Mouse (Mus musculus) frontal cortex, adult 2 months (tissue): ENCODE measurements around the gene Sox3. TPM values are rescaled to one million over a fixed set of nuclear protein-coding genes. Genes with fewer than 3 reads are reported as not detected.

Experiments used
- DNase-seq, 2 experiments: peaks; one replicate each; pipeline ENCODE4 v3.0.0; 2022; ENCODE audit warnings: low spot score in 1 of 2; ENCODE audit errors: extremely low spot score in 1 of 2
- polyA plus RNA-seq: library from polyadenylated mRNA; depleted of rRNA; stranded (reverse); fragments of >200 nt; gene quantifications from 2 replicates; pipeline ENCODE4 v1.2.3, GENCODE M21; 2012; rRNA removed

Sox3 gene
- polyA plus RNA-seq = 1.8 TPM in 2 replicates

DNA sequence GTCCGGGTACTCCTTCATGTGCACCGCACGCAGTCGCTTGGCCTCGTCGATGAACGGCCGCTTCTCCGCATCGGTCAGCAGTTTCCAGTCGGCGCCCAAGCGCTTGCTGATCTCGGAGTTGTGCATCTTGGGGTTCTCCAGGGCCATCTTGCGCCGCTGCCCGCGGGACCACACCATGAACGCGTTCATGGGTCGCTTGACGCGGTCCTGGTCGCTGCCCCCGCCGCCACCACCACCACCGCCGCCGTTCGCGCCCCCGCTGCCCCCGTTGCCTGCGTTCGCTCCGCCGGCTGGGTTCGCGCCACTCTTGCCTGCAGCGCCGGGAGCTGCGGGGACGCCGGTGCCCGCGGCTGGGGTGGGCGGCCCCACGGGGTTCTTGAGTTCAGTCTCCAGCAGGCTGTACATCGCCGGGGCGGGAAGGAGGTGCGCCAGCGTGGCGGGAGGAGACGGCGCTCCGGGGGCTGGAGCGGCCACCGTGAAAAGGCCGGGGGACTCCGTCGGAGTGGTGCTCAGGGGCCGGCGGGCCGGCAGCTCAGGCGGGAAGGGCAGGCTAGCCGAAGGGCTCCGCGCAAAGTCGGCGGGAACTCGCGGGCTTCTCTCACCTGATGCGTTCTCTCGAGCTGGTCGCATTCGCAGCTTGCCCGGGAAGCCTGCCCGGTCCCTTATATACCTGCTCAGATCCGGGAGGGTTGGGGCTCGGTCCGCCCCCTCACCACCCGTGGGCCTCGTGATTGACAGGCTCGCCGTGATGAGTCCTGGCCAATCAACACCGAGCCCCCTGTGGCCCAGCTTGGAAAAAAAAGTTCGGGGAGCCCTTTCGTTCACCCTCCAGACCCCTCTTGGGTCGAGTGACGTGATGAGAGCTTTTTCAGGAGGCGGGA is at the start of gene Sox3:
TSS of gene Sox3 (minus strand) at position 630 of the 881 bp plus-strand sequence.
- no peak for DNase-seq

DNA sequence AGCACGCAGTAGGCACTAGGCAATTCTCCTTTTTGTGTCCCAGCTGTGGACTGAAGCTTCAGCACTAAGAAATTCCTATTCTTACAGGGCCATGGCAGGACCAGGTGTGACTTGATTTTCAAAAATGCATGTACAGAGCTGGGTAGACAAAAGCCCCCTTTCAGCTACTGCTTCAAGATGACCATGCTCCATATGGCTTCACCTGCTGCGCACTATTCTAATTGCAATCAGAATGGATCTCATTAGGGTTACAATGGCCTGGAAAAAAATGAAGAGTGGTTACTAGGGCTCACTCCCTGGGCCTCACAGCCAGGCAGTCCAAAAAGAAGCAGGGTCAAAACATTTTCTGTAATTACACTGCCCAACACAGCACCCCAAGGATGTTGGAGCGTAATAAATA is 47.0 kb upstream of the Sox3 start:
- no peak for DNase-seq

DNA sequence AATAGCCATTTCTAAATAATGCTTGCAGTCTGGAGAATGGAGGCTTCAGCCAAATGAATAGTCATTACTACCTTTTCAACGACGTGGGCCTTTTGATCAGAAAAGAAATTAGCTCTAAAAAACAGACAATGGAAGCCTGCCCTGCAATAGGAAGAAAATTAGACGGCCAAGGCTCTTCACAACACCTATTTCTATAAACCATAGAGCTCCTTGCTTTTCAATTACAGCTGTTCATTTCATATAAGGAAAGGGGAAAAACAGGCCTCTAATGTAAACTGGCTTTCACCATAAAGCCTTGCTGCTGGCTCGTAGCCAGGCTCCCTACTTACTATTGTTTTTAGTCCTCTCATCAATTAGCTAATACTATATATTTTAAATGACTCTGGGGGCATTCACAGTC is 6.3 kb upstream of the Sox3 start:
- DNase-seq = no peak

DNA sequence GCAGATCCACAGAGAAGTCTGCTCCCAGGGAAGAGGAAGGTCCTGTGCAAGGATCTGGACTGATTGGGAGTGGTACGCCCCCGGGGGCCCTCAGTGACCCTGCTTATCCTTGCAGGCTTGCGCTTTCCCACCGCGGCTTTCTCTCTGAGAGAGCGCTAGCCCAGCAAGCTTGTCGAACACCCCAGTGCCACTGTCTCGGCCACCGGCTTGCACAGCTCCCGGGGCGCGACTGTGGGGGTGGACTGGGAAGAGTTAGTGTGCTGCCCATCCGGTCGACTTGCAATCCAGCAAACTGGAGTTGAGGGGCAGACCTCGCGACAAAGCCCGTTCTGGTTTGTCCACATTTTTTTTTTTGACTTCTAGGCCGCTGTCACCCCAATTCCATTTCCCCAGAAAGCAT is 5.4 kb upstream of the Sox3 start:
- no peak for DNase-seq

DNA sequence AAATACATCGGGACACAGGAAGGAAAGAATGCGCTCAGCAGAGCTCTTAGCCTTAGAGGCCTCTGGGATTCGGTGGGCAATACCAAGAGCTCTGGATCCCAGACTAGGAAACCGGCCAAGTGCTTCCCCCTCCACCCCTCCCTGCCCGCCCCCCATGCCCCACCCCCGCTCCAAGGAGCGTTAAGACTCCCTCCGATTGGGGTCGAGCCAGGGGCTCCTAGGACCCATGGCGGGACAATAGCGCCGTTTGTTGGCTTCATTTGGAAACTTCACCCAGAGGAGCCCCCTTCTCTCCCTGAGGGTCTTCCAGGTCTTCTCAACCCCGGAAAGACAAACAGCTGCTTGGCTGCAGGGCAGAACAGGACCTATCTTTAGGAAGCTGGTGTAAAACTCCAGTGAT is 3.1 kb upstream of the Sox3 start:
- no peak for DNase-seq

DNA sequence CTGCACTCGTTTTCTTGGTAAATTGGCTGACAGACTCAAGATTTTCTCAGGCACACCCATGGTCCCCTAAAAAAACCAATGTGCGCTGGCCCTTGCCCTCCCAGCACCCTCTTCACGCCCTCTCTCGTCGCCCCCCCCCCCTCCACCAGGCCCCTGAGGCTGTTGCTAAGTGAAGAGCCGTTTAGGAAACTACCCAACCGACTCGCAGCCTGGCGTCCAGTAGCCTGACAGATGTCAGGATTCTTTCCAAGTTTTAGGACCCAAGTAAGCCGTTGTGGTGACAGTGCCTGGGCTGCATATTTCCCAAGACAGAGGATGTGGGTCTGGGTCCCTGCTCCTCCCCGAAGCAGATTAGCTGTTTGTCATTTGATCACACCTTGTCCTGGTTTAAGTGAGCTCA is 2.2 kb upstream of the Sox3 start:
- DNase-seq = no peak

DNA sequence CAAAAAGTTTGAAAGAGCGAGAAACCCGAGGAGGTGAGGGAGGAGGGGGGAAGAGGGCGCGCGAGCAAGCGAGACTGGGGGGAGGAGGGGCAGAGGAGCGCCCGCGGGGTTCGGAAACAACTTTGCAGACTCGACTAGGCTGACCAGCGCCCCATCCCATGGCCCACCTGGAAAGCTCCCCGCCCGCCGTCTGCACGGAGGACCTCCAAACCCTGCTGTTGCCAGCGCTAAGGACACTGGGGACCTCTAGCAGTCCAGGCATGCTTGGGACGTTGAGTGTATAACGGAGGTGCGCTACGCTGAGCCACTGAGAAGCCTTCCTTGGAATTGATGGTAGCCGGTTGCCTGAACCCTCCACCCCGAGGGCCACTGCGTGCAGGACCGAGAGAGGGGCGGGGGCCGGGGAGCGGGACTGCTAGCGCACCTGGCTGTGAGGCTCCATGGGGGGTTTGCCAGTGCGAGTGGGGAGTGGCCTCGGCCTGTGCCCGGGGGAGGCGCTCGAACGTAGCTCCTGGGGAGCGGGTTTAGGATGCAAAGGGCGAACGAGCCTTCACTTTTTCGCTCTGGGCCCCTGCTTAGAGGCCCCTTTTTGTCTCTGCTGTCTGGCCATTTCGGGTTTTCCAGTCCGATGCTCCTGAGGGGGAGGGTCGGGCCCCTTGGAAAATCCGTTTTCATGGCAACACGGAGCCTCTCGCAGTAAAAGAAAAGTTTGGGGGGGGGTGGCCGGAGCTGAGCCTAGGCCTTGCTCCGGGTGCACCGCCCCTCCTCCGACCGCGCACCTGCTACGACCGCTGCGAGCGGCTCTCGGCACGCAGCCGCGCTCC is 702 bp upstream of the Sox3 start:
- DNase-seq = no peak

DNA sequence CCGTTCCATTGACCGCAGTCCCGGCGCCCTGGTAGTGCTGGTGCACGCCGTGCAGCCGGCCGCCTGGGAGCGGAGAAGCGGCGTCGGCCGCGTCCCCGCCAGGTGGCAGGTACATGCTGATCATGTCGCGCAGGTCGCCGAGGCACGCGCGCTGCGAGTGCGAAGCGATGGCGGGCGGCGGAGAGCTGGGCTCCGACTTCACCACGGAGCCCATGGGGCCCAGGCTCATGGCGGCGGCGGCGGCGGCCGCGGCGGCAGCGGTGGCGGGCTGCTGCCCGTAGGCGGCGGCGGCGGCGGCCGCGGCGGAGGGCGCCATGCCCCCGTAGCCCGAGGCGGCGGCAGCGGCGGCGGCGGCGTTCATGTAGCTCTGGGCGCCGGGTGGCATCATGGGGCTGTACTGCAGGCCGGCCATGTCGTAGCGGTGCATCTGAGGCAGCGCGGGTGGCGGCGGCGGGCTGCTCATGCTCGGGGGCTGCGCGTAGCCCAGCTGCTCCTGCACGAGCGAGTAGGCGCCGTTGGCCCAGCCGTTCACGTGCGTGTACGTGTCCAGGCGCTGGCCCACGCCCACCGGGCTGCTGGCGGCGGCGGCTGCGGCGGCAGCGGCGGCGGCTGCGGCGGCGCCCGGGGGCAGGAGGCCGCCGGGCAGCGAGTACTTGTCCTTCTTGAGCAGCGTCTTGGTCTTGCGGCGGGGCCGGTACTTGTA is 981 bp downstream of the Sox3 start:
- DNase-seq = no peak

DNA sequence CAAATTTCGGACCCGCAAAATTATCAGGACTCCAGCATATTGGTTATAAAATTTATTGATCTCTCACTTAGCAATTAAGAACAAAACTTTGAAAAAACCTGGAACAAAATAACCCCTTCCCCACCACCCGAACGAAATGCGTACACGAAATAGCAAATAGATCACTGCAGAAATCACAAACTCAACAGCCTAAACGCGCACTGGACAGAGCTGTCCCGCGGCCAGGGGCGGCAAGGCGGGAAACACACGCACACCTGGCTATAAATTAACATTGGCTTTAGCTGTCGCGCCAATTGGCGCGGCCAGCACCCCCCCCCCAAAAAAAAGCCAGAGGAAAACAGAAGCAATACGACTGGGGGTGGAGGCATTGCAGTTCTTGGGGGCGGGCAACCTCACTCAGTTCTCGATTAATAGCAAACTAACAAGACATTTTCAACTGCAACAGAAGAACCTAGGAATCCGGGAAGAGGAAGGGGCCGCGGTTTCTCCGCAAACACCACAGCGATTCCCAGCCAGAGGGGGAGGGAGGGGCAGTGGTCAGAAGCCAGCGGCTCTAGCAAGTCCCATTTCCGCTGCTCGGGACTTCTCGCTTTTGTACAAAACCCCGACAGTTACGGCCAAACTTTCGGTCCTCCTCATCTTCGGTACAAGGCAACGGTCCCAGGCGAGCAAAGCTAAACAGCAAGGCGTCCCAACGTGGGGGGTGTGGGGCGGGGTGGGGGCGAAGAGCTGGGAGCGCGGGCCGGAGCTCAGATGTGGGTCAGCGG is 1.7 kb downstream of the Sox3 start:
- no peak for DNase-seq

DNA sequence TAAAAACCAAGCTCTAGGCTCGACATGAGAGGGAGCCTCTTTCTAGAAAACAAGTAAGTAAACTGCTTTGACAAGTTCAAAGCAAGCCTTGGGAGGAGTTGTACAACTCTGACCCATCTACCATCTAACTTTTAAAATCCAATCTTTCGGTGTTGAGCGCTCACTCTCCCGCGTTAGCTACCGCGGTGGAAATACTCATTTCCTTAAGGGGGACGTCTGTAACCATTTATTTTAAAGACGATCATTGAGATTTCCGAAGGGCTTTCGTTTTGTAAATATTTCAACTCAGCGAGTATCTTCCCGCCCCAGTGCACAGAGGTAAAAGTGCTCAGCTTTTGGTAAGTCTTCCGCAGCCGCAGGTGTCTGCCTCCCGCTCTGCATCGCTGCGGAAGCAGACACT is 2.6 kb downstream of the Sox3 start:
- no peak for DNase-seq

DNA sequence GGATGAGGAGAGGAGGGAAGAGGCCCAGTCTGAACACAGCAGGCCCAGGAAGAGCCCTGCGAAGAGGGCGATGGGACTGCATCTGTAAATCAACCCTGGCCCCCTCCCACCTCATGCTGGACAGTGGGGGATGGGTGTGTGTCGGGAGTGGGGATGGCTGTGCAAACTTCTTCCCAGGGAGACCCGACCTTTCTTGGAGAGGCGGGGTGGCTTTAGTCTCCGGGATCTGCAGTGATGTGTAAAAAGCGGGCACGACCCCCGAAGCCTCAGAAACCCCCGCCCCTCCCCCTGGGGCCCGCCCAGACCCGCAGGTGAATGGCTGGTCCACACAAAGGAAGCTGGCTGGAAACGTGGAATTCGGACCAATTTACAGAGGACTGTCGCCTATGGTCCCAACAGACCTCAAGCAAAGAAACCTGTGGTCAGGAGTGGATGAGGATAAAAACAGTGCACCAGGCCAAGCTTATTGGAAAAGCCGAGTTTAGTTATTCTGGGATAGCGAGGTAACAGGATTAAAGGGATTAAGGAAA is 3.2 kb downstream of the Sox3 start:
- DNase-seq = no peak
